Mouse (Mus musculus): ENCODE data around the gene Hist1h4f. TPM values are rescaled to one million over a fixed set of nuclear protein-coding genes. Genes with fewer than 3 reads are reported as not detected.
A peak's percentile ranks its signal among the peaks of the same experiment; 100 is the strongest.

Hist1h4f gene
- total RNA-seq, 2 experiments from 2014 or later = 7.8 to 8.7 TPM

- intact Hi-C loops (cut with DNase I) = loop anchor here (2.0 to 10.0 kb wide), 4 partner anchors 71 to 1573 kb away; partner anchors contain the start of gene Zfp184
- Histone ChIP-seq H3K27ac (peak overlapping the region; percentile 82), H3K4me3 (peak overlapping the region; percentile 78)
- DNase-seq = peak; percentile 85
- TF ChIP-seq CTCF (IDR thresholded peaks at IDR 0.05) = no peak
These were observed 33.7 kb downstream of the Hist1h4f start for GRCm38 (mm10) chr13:23517603-23518294.

DNA sequence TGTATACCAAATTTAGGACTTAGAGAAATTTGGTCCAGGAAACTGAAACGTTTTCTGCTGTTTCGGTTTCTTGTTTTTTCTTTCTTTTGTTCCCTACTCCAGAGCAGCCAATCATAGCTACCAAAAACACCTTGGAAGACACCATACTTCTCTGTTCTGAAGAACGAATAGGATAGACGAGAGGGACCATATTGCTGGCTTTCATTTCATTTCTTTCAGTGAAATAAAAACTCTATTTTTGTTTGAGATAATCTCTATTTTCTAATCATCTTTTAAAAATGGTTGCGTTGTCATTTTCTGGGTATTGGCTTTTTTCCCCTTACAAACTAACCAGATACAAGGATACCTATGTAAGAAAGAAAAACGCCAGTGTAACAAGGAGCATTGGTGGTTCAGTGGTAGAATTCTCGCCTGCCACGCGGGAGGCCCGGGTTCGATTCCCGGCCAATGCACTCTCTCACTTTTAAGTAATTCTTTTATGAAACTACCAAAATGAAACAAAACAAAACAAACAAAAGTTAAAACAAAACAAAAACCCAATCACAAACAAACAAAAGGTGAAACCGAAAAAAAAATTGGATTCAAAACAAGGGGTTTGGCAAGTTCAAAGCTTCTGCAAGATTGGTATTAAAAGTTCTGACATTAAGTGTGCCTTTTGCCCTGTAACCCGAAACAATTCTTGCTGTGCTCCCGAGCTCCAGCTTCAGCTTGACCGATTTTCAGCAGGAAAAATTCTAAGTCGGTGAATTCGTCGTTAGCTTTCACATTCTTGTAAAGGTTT is 34.4 kb downstream of the Hist1h4f start:
- DNase-seq = peak; percentile 71
- intact Hi-C loops (cut with DNase I) = loop anchor here (2.0 to 10.0 kb wide), 3 partner anchors 70 to 1572 kb away; partner anchors contain the start of gene Zfp184
- peak overlapping the region; percentile 78 for H3K4me3 ChIP-seq
- H3K27ac ChIP-seq = peak overlapping the region; percentile 82
- TF ChIP-seq CTCF (IDR thresholded peaks at IDR 0.05) = no peak

- no peak overlapping the region for H3K27ac ChIP-seq
These were observed 35.4 kb downstream of the Hist1h4f start for GRCm38 (mm10) chr13:23515826-23516620.

GRCm38 (mm10) chr13:23515281-23515680 is 36.2 kb downstream of the Hist1h4f start:
- TF ChIP-seq CTCF (IDR thresholded peaks at IDR 0.05) = no peak
- intact Hi-C loops (cut with DNase I) = loop anchor here (5.0 to 10.0 kb wide), 2 partner anchors 1493 to 1570 kb away; partner anchors contain the start of gene Zfp184
- no peak overlapping the region for H3K27ac ChIP-seq
- no peak overlapping the region for H3K4me3 ChIP-seq
- no peak for DNase-seq

More at GRCm38 (mm10) chr13:23515826-23516620, 35.4 kb downstream of the Hist1h4f start:
- intact Hi-C loops (cut with DNase I) = loop anchor here (2.0 to 10.0 kb wide), 3 partner anchors 69 to 1571 kb away; partner anchors contain the start of gene Zfp184
- TF ChIP-seq CTCF (IDR thresholded peaks at IDR 0.05) = no peak
- DNase-seq = no peak
- peak overlapping the region; percentile 78 for H3K4me3 ChIP-seq

DNA sequence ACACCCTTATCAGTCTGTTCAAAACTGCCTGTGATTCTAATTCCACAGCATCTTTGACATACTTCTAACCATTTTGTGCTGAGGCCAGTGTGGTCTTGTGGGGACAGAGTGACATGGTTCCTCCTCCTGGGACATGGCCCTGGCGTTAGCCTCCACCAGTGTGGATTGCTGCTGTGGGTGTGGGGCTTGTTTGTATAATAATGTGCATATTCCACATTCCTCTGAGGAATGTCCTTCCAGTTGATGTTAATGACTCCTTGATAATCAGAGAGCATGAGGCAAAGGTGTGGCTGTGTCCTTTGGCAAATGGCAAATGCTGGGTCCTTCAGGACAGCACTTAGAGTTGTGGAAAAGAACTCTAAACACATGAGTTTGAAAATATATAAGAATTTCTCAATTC is 37.9 kb downstream of the Hist1h4f start:
- Histone ChIP-seq H3K4me3 (no peak overlapping the region), H3K27ac (no peak overlapping the region)
- TF ChIP-seq CTCF (IDR thresholded peaks at IDR 0.05) = no peak
- intact Hi-C loops (cut with DNase I) = loop anchor here (10.0 kb wide), 1 partner anchor 1569 kb away; the partner anchor contains the start of gene Zfp184
- no peak for DNase-seq

DNA sequence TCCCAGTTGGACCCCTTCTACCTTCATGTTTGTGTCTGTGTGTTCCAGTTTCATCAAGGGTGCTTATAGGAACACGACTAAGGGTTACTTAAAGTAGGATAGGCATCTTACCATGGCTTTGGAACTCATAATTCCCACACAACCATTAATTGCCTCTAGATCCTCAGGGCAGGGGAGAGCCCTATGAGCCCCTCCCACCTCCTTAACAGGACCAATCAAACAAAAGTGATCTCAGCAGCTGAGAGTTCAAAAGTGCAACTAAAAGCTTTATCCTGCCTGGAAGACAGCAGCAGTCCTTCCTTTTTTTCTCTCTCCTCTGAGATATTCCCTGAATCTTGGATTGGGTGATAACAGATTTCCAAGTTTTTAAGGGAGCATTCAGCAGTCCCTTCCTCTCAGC is 41.3 kb downstream of the Hist1h4f start:
- H3K27ac ChIP-seq = no peak overlapping the region
- TF ChIP-seq CTCF (IDR thresholded peaks at IDR 0.05) = no peak

DNA sequence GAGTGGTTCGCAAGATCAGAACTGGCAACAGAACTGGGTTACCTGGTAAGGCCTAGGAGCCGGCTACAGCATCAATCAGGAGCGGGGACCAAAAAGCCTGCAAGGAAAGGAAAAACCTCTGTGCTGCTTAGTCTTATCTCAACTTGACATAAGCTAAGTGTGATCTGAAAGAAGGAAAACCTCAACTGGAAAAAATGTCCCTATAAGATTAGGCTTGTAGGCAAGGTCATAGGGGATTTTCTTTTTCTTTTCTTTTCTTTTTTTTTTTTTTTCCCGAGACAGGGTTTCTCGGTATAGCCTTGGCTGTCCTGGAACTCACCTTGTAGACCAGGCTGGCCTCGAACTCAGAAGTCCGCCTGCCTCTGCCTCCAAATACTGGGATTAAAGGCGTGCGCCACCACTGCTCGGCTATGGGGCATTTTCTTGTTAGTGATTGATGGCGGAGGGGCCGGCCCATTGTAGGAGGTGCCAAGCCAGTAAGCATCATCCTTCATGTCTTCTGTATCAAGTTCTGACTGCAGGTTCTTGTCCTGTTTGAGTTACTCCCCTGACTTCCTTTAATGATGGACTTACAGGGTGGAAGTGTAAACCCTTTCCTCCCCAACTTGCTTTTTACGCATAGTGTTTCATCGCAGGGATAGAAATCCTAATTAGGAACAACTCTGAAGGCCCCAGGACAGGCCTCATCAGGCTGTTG is 44.5 kb downstream of the Hist1h4f start:
- intact Hi-C loops (cut with DNase I) = no loop called here
- no peak for DNase-seq
- H3K27ac ChIP-seq = no peak overlapping the region
- no peak overlapping the region for H3K4me3 ChIP-seq
- TF ChIP-seq CTCF (IDR thresholded peaks at IDR 0.05) = no peak

More for the DNA sequence above, 41.3 kb downstream of the Hist1h4f start:
- no peak overlapping the region for H3K4me3 ChIP-seq
- intact Hi-C loops (cut with DNase I) = loop anchor here (10.0 kb wide), 1 partner anchor 1565 kb away; the partner anchor contains the start of gene Zfp184
- DNase-seq = no peak

DNA sequence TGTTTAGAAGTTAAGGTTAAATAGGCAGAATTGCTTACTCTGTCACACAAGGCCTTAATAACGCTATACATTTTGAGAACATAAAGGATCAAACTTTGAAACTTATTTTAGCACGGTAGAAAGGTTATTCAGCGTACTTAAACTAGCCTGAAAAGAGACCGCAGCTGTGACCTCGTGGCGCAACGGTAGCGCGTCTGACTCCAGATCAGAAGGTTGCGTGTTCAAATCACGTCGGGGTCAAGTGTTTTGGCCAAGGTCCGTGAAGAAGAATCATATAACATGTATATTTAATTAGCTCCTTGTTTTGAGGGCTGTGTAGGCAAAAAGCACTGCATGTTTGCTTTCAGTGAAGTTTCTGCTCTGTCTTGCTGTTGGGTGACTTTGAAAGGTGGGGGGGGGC is 45.1 kb downstream of the Hist1h4f start:
- Histone ChIP-seq H3K27ac (no peak overlapping the region), H3K4me3 (peak overlapping the region; percentile 57)
- no peak for TF ChIP-seq CTCF (IDR thresholded peaks at IDR 0.05)
- intact Hi-C loops (cut with DNase I) = no loop called here
- peak; percentile 25 for DNase-seq

GRCm38 (mm10) chr13:23505662-23506345 is 45.6 kb downstream of the Hist1h4f start:
- Histone ChIP-seq H3K4me3 (peak overlapping the region; percentile 57), H3K27ac (no peak overlapping the region)
- intact Hi-C loops (cut with DNase I) = no loop called here
- no peak for TF ChIP-seq CTCF (IDR thresholded peaks at IDR 0.05)
- no peak for DNase-seq

GRCm38 (mm10) chr13:23503797-23504196 is 47.7 kb downstream of the Hist1h4f start:
- H3K4me3 ChIP-seq = no peak overlapping the region
- intact Hi-C loops (cut with DNase I) = no loop called here

DNA sequence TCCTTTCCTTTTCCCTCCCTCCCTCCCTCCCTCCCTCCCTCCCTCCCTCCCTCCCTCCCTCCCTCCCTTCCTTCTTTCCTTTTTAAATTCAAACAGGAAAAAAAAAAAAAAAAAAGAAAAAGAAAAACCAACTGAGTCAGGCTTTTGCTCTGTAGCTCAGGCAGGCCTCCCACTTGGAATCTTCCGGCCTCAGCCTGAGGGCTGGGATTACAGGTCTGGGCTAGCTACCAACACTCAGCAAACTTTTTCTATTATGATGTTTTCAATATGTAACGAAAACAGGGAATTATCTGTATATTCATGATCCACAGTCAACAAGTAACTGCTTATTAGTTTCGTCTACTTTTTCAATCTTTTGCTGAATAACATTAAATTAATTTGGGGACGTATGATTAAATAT is 48.5 kb downstream of the Hist1h4f start:
- no peak for TF ChIP-seq CTCF (IDR thresholded peaks at IDR 0.05)
- intact Hi-C loops (cut with DNase I) = no loop called here

More at GRCm38 (mm10) chr13:23503797-23504196, 47.7 kb downstream of the Hist1h4f start:
- H3K27ac ChIP-seq = no peak overlapping the region
- no peak for TF ChIP-seq CTCF (IDR thresholded peaks at IDR 0.05)
- no peak for DNase-seq

More for the DNA sequence above, 48.5 kb downstream of the Hist1h4f start:
- no peak overlapping the region for H3K27ac ChIP-seq
- H3K4me3 ChIP-seq = no peak overlapping the region
- DNase-seq = no peak
